Mouse (Mus musculus) embryonic fibroblast, embryonic 13.5 days (primary cell): ENCODE results near the gene Myl6.

Source experiments
- CTCF ChIP-seq: IDR thresholded peaks from 2 replicates; pipeline ENCODE4 v1.5.1; 2011; ENCODE audit warnings: mild to moderate bottlenecking, control low read depth, low read length, moderate library complexity, borderline replicate concordance; ENCODE audit not compliant: insufficient read depth
- POLR2A ChIP-seq: IDR thresholded peaks from 2 replicates; pipeline ENCODE4 v1.6.1; 2011; ENCODE audit warnings: low read depth, mild to moderate bottlenecking, control low read depth, low read length, moderate library complexity

- TF ChIP-seq CTCF (no peak), POLR2A (no peak)
Measured at GRCm38 (mm10) chr10:128516677-128517076, 22.7 kb upstream of the Myl6 start.
